Mouse (Mus musculus) stomach, embryonic 16.5 days (tissue): ENCODE measurements around the gene Plxnb3. TPM values are rescaled to one million over a fixed set of nuclear protein-coding genes. Genes with fewer than 3 reads are reported as not detected.
"Not testable (repeated sequence)": the region's sequence is repeated elsewhere in the genome, so short reads cannot be mapped to it uniquely, and the experiment has no call there.

Source experiments
- ATAC-seq: fragments of 200-750 bp; cut with Nextera tagmentation; 2 replicates; pipeline ENCODE4 v1.8.0; 2017; ENCODE audit warnings: moderate number of reproducible peaks, moderate TSS enrichment; ENCODE audit not compliant: insufficient read depth, low FRiP score
- H3K27ac ChIP-seq: fragments of 300-500 bp; sonication (generic); 2 replicates; pipeline ENCODE4 v1.5.1; 2014; ENCODE audit warnings: low read length
- H3K27me3 ChIP-seq: fragments of 300-500 bp; sonication (generic); 2 replicates; pipeline ENCODE4 v1.6.1; 2014; ENCODE audit warnings: low read length, control low read depth, mixed read lengths; ENCODE audit not compliant: control insufficient read depth, insufficient read depth
- H3K36me3 ChIP-seq: fragments of 300-500 bp; sonication (generic); 2 replicates; pipeline ENCODE4 v1.6.1; 2014; ENCODE audit warnings: low read length; ENCODE audit not compliant: control insufficient read depth, insufficient read depth
- H3K4me1 ChIP-seq: fragments of 300-500 bp; sonication (generic); 2 replicates; pipeline ENCODE4 v1.6.1; 2014; ENCODE audit warnings: low read length, control low read depth, mixed read lengths; ENCODE audit not compliant: control insufficient read depth, insufficient read depth
- H3K4me2 ChIP-seq: fragments of 300-500 bp; sonication (generic); 2 replicates; pipeline ENCODE4 v1.6.1; 2014; ENCODE audit warnings: low read depth, low read length, mixed read lengths
- H3K4me3 ChIP-seq: fragments of 300-500 bp; sonication (generic); replicated peaks from 2 replicates; pipeline ENCODE4 v1.5.1; 2014; ENCODE audit warnings: mild to moderate bottlenecking, low read length
- H3K9ac ChIP-seq: fragments of 300-500 bp; sonication (generic); 2 replicates; pipeline ENCODE4 v1.6.1; 2014; ENCODE audit warnings: low read length
- H3K9me3 ChIP-seq: fragments of 300-500 bp; sonication (generic); replicated peaks from 2 replicates; pipeline ENCODE4 v1.6.1; 2016; ENCODE audit warnings: low read length, control low read depth; ENCODE audit not compliant: control insufficient read depth
- WGBS: fragments of 180-500 bp; shearing (Covaris S2); extraction: QIAGEN DNeasy Blood & Tissue Kit; methylation state at CpG from one replicate; pipeline ENCODE4 v1.1.7; 2014; 5-methylcytosine and 5-hydroxymethylcytosine counted together
- polyA plus RNA-seq: library from polyadenylated mRNA; unstranded; fragments of >200 nt; fragmentation: Nextera tagmentation; extraction: Ambion mirVana; gene quantifications from 2 replicates; pipeline ENCODE4 v1.2.1, GENCODE M21; 2015

Gene Plxnb3
- polyA plus RNA-seq, 1 experiment from 2014 or later, result 0.77 TPM

GRCm38 (mm10) chrX:73738155-73738554 is 18.7 kb upstream of the Plxnb3 start:
- no peaks in the 10 kb centered on the region for H3K9me3 ChIP-seq
- ATAC-seq, result no peak
- WGBS, result 67% methylated on average over 1 of the region's 1 CpGs
- no peaks in the 10 kb centered on the region for H3K27me3 ChIP-seq
- H3K36me3 ChIP-seq, result no peaks in the 10 kb centered on the region
- no peaks in the 10 kb centered on the region for H3K4me1 ChIP-seq
- H3K4me3 ChIP-seq, result no peak overlapping the region
- no peak overlapping the region for H3K4me2 ChIP-seq
- no peak overlapping the region for H3K27ac ChIP-seq
- no peak overlapping the region for H3K9ac ChIP-seq

DNA sequence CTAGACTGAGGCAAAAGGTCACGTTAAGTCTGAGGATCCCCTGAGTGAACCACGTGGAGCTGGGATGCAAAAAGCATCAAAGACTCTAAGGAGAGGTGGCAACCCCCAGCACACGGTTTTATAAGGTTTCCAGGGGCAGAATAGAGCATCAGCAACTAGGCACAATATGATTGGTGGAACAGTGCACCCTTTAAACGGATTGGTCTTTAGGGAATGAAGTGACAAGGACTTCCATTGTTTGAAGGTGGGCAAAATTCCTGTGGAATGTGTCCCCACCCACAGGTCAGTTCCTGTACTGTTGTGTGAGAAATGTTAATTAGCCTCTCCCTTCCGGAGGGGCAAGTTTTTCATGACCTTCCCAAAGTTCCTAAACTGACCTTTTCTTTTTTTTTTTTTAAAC is 17.7 kb upstream of the Plxnb3 start:
- 63% methylated on average over 5 of the region's 5 CpGs for WGBS
- ATAC-seq, result no peak
- H3K27ac ChIP-seq, result no peak overlapping the region
- H3K36me3 ChIP-seq, result no peaks in the 10 kb centered on the region
- H3K4me1 ChIP-seq, result no peaks in the 10 kb centered on the region
- H3K9me3 ChIP-seq, result no peaks in the 10 kb centered on the region
- H3K27me3 ChIP-seq, result no peaks in the 10 kb centered on the region
- H3K4me2 ChIP-seq, result no peak overlapping the region
- no peak overlapping the region for H3K4me3 ChIP-seq
- no peak overlapping the region for H3K9ac ChIP-seq

- ATAC-seq, H3K9me3 ChIP-seq, H3K9ac ChIP-seq, H3K27me3 ChIP-seq, H3K4me1 ChIP-seq, H3K4me2 ChIP-seq, H3K36me3 ChIP-seq, H3K4me3 ChIP-seq, H3K27ac ChIP-seq: not testable (repeated sequence)
- WGBS, result 89% methylated on average over 7 of the region's 7 CpGs
Observed at GRCm38 (mm10) chrX:73739841-73740240, 17.0 kb upstream of the Plxnb3 start.

DNA sequence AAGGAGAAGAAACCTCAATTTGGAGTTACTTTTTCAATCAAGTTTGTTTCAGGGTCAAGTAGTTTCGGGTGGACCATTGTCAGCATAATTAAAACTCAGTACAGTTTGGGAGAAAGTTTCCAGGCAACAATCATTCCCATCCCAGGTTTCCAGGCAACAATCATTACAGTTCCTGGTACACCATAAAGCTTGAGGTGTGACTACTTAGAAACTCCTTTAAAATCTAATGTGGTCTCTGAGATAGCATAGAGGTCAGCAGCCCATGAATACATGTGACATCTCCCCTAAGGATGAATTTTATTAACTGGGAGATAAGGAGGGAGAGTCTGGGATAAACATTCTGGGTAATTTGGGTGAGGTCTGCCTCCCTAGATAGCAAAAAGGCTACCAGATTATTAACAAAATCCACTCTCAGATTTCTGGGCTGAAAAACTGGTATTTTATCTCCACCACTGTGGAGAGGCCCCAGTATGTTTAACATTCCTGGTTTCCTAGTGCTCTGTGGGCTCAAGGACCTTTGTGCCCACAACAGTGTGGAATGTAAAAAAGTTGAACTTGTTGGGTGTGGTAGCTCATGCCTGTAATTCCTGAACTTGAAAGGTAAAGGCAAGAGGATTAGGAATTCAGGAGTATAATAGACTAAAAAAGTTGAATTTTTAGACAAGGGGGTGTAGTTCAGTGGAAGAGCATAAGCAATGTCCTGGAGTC is 12.0 kb upstream of the Plxnb3 start:
- Histone ChIP-seq H3K4me1 (no peaks in the 10 kb centered on the region), H3K9ac (no peak overlapping the region), H3K27me3 (no peaks in the 10 kb centered on the region), H3K36me3 (no peaks in the 10 kb centered on the region), H3K4me2 (no peak overlapping the region), H3K9me3 (no peaks in the 10 kb centered on the region), H3K27ac (no peak overlapping the region), H3K4me3 (no peak overlapping the region)
- ATAC-seq, result no peak
- 58% methylated on average over 1 of the region's 1 CpGs for WGBS

DNA sequence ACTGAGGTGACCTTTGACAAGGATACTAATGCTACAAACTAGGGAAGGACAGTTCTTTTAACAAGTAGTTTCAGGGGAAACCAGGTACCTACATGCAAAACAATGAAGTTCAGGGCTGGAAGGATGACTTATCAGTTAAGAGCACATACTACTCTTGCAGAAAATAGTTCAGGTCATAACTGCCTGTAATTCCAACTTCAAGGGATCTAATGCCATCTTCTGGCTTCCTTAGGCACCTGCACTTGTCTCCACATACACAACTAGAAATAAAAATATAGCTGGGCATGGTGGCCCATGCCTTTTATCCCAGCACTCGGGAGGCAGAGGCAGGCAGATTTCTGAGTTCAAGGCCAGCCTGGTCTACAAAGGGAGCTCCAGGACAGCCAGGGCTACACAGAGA is 7.9 kb upstream of the Plxnb3 start:
- 95% methylated on average over 1 of the region's 1 CpGs for WGBS
- no peak for ATAC-seq
- H3K4me1 ChIP-seq, result no peaks in the 10 kb centered on the region

DNA sequence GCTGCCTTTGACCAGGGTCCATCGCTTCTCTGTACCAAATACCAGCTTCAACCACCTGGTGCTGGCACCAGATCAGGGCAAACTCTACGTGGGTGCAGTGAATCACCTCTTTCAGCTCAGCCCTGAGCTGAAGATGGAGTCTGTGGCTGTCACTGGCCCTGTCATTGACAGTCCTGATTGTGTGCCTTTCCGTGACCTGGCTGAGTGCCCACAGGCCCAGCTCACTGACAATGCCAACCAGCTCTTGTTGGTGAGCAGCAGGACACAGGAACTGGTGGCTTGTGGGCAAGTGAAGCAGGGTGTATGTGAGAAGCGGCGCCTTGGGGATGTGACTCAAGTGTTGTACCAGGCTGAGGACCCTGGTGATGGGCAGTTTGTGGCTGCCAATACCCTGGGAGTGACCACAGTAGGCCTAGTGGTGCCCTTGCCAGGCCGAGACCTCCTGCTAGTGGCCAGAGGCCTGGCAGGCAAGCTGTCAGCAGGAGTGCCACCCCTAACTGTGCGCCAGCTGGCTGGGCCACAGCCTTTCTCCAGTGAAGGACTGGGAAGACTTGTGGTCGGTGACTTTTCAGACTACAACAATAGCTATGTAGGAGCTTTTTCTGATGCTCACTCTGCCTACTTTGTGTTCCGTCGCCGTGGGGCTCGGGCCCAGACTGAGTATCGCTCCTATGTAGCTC is 1.9 kb downstream of the Plxnb3 start:
- no peak overlapping the region for H3K9ac ChIP-seq
- no peaks in the 10 kb centered on the region for H3K27me3 ChIP-seq
- H3K4me1 ChIP-seq, result no peaks in the 10 kb centered on the region
- no peak overlapping the region for H3K4me3 ChIP-seq
- ATAC-seq, result no peak
- no peak overlapping the region for H3K27ac ChIP-seq
- H3K36me3 ChIP-seq, result no peaks in the 10 kb centered on the region
- no peaks in the 10 kb centered on the region for H3K9me3 ChIP-seq
- 82% methylated on average over 13 of the region's 13 CpGs for WGBS
- no peak overlapping the region for H3K4me2 ChIP-seq

More for the DNA sequence above, 7.9 kb upstream of the Plxnb3 start:
- Histone ChIP-seq H3K4me2 (no peak overlapping the region), H3K4me3 (no peak overlapping the region), H3K27me3 (no peaks in the 10 kb centered on the region), H3K9ac (no peak overlapping the region), H3K36me3 (no peaks in the 10 kb centered on the region), H3K9me3 (no peaks in the 10 kb centered on the region), H3K27ac (no peak overlapping the region)

DNA sequence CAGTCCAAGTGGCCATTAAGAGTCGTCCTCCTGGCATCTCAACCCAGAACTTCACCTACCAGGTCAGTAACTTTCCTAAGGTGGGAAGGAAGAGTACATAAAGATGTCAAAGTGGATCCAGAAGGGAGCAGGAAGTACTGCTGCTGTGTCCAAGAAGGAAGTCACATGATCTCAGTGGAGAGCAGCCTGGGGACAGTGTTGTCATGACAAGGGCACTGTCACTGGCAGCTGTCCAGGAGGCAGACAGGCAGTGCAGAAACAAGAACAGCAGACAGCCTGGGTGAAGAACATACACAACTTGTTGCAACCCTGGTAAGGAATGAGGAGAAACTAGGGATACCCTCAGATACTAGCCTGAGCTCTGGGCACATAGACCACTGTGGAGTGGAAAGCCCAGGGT is 8.4 kb downstream of the Plxnb3 start:
- Histone ChIP-seq H3K4me3 (no peak overlapping the region), H3K9ac (no peak overlapping the region), H3K36me3 (no peaks in the 10 kb centered on the region), H3K4me2 (no peak overlapping the region), H3K9me3 (no peaks in the 10 kb centered on the region), H3K27me3 (no peaks in the 10 kb centered on the region), H3K4me1 (no peaks in the 10 kb centered on the region), H3K27ac (no peak overlapping the region)
- WGBS, result 63% methylated on average over 1 of the region's 1 CpGs
- no peak for ATAC-seq

GRCm38 (mm10) chrX:73767267-73767666 is 10.4 kb downstream of the Plxnb3 start:
- H3K9ac ChIP-seq, result no peak overlapping the region
- H3K27ac ChIP-seq, result no peak overlapping the region
- 0 out of 2 replicates have a peak, but pooled peaks have one; percentile 15 for ATAC-seq
- no peaks in the 10 kb centered on the region for H3K4me1 ChIP-seq
- H3K9me3 ChIP-seq, result no peaks in the 10 kb centered on the region
- H3K27me3 ChIP-seq, result no peaks in the 10 kb centered on the region; the same call in 1 of the 2 replicates
- 60% methylated on average over 9 of the region's 9 CpGs for WGBS
- H3K4me3 ChIP-seq, result no peak overlapping the region
- H3K36me3 ChIP-seq, result no peaks in the 10 kb centered on the region
- H3K4me2 ChIP-seq, result no peak overlapping the region

GRCm38 (mm10) chrX:73774168-73774760 is 17.4 kb downstream of the Plxnb3 start, which contains the start of gene Srpk3:
Gene Srpk3 (plus strand): TSS chrX:73774405.
- Histone ChIP-seq H3K27ac (peak within 1 kb of the TSS; percentile 62), H3K4me3 (no peak within 1 kb of the TSS), H3K4me2 (0 out of 2 replicates have a peak within 1 kb of the TSS, but pooled peaks have one; percentile 5), H3K9me3 (no peaks in the 10 kb centered on the region), H3K27me3 (no peaks in the 10 kb centered on the region; the same call in 1 of the 2 replicates), H3K36me3 (peaks cover 4% of the 10 kb centered on the region; the same call in 1 of the 2 replicates), H3K4me1 (peaks cover 5% of the 10 kb centered on the region; the same call in 1 of the 2 replicates), H3K9ac (peak within 1 kb of the TSS; percentile 43; the same call in 1 of the 2 replicates)
- peak; percentile 39; the same call in 1 of the 2 replicates for ATAC-seq
- WGBS, result 36% methylated on average over 9 of the region's 9 CpGs
